Mouse (Mus musculus): ENCODE data around the gene Gm3043.
"Not testable (repeated sequence)": the region's sequence is repeated elsewhere in the genome, so short reads cannot be mapped to it uniquely, and the experiment has no call there.

DNA sequence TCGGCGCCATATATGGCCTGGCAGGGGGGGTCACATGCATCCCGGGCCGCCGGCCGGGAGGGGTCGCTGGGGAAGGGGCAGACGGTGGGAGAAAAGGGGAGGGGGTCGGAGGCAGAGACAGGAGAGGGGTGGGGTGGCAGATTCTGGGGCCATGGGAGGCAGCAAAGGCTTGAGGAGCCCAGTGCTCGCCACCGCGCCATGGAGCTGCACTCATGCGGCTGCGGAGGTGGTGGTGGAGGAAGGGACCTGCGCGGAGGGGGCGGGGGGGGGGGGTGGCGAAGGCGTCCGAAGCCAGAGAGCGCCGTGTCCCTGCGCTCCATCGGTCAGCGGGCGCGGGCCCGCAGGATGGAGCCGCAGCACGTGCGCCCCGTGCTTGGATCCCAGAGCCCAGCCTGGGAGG is 36.9 kb upstream of the Gm3043 start, which contains the start of gene Gm3020:
- not testable (repeated sequence) for TF ChIP-seq CTCF (IDR thresholded peaks at IDR 0.05; ENCODE audit: low read depth, low read length); POLR2A (IDR thresholded peaks at IDR 0.05; ENCODE audit: insufficient read depth, low read length); EP300 (IDR thresholded peaks at IDR 0.05; ENCODE audit: insufficient read depth, low read depth, low read length)

Data from ES-Bruce4 (cell line).